Mouse (Mus musculus) splenic B cell, adult 2 months (primary cell): Measurements from ENCODE around the gene Immp1l.

Experiments used
- DNase-seq: peaks from one replicate; pipeline ENCODE4 v3.0.0-alpha.2; 2011; ENCODE audit warnings: low read depth, low spot score
- H3K27me3 ChIP-seq: 2 replicates; pipeline ENCODE4 v1.6.1; 2012; ENCODE audit warnings: mild to moderate bottlenecking, low read length, moderate library complexity, mixed read lengths; ENCODE audit not compliant: control insufficient read depth, poor library complexity, insufficient read depth, severe bottlenecking
- H3K36me3 ChIP-seq: 2 replicates; pipeline ENCODE4 v1.6.1; 2012; ENCODE audit warnings: mild to moderate bottlenecking, low read length, moderate library complexity, mixed read lengths; ENCODE audit not compliant: control insufficient read depth, poor library complexity, insufficient read depth, severe bottlenecking

Immp1l gene

DNA sequence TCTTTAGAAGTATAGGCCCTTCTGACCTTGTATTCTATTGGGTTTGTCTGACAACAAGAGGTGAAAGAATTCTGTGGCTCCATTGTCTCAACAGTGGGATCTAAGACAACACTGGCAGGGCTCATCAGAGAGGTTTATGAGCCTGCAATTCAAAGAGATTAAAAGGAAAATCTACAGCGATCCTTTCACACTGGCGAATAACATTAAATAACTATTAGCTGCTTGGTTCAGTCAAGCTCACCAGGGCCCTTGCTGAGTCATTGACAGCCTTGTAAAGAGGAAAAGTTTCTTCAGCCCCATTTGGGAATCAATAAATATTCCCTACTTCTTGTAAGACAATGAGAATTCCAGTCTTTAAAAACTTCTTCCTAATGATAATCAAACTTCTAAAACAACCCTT lies 69.5 kb downstream of the Immp1l start:
- H3K36me3 ChIP-seq = 0 out of 2 replicates have a peak, but pooled peaks cover 4% of the 10 kb centered on the region
- H3K27me3 ChIP-seq = no peaks in the 10 kb centered on the region
- no peak for DNase-seq

DNA sequence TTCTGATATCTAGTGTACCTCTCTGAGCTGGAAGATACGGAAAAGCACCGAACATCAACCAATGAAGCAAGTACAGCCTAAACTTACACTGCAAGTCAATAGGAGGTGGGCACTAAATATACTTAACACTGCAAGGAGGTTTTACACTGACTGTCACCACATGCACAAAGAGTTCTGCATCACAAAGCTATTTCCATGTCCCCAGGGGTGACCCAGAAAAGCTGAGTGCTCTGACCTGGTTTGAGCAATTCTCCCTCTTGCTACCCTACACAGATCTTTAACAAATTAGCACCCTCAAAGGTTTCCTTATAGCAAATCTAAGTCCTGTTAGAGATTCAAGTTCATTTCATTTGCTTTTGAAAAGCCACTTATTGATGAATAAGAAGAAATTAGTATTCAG lies 73.6 kb downstream of the Immp1l start:
- Histone ChIP-seq H3K27me3 (no peaks in the 10 kb centered on the region), H3K36me3 (no peaks in the 10 kb centered on the region)
- DNase-seq = no peak

DNA sequence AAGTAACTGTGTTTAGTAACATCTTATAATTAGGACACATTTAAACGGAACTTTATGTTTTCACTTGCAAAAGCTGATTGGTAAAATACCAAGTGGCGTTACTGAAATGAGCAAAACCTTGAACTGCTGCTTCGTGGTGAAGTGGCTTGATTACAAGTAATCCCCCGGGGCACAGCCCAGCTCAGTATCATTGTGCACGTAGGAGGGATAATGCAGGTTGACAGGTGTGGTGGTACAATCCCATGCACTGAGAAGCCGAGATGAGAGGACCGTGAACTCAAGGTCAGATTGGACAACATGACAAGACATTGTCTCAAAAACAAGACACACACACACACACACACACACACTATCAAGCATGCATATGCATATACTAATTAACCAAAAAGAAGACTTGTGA lies 80.8 kb downstream of the Immp1l start:
- no peaks in the 10 kb centered on the region for H3K36me3 ChIP-seq
- DNase-seq = no peak
- no peaks in the 10 kb centered on the region for H3K27me3 ChIP-seq

DNA sequence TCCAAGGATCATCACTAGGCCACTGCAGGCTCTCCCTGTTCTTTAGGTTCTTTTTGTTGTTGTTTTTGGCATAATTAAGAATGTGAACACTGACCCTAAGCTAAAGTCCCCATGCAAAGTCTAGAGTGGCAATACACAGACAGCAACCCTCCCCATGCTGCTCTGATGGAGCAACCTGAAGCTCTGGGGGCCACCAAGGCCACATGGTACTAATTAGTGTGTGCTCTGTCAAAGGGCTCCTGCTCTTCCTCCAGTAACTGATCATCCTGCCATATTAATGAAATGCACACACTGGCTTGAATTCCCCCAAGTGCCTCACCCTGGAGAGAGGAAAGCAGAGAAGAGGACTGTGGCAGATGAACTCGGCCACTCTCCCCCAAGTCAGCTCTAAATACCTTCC lies 82.7 kb downstream of the Immp1l start:
- H3K36me3 ChIP-seq = no peaks in the 10 kb centered on the region
- H3K27me3 ChIP-seq = no peaks in the 10 kb centered on the region
- DNase-seq = no peak

DNA sequence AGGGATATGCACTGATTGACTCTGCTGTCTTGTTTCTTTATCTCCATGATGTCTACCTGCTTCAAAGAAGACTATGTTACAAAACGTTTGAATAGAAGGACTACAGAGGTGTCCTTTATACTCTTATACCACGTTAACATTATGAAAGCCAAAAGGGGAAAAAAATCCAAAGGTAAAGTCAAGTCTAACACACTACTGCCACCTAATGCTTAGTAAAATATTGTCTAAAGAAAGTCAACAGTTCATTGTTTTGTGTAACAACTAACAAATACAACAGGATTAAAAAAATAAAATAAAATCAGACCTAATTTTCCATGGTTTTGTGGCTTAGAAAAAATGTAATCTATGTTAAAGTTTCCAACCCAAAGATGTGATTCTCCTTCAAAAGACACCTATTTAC lies 83.6 kb downstream of the Immp1l start:
- DNase-seq = no peak

DNA sequence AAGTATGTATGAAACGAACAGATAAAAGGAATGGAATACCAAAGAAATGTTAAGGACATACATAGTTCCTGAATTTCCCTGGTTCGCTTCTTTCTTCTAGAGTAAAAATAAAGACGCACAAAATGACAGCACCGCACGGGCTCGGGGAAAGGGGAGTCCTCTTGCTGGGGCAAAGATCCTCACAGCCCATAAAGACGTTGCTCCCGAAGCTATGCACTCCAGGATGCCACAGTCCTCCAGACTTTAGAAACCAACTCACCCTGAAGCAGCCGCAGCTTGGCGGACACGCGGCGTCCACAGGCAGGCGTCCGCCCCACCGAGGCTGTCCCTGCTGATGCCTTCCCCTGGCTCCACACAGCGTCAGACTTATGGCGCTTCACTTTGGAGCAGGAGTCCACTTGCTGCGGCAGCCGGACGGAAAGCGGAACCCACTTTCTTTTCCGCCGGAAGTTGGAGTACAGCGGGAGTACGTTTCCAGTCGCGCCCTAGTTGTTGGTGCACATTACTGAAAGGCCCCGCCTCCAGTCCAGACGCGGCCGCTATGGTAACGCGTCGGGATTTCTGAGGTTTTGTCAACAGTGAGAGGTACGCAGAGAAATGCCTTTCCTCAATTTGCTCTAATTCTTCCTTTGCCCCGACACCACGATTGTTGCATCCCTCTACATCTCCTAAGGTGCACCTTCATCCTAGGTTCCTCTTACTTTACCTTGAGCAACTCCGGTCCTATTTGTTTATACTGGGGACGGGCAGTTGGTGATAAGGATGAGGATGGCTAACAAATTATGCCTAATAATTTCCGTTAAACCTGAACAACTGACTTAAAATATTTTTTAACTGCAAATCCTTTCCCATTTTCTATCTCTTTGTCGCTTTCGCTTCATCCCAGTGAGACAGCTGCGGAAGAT lies 98.6 kb downstream of the Immp1l start, which contains the start of gene Dnajc24:
Gene Dnajc24, minus strand, starts transcription at position 715 of the 905 bp plus-strand sequence.
- peaks cover 3% of the 10 kb centered on the region; the same call in 1 of the 2 replicates for H3K36me3 ChIP-seq
- no peaks in the 10 kb centered on the region; the same call in 1 of the 2 replicates for H3K27me3 ChIP-seq
- peak; percentile 87 for DNase-seq

More for the DNA sequence above, 83.6 kb downstream of the Immp1l start:
- H3K36me3 ChIP-seq = no peaks in the 10 kb centered on the region
- no peaks in the 10 kb centered on the region for H3K27me3 ChIP-seq

DNA sequence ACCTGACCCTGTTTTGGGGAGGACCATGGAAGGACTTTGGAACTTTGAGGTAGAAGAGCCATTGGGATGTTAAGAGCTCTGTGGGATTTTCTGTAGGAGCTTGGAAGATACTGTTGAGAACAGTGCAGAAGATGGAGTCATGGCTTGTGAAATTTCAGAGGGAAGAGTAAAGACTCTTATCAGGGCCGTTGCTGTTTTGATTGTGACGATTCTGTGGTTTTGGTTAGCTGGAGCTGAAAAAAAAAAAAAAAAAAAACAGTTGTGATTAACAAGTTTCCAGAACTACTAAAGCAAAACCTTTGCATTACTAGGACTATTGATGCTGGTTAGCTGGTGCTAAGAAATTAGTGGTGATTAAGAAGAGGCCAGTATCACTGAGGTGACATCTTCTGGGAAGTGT lies 104.0 kb downstream of the Immp1l start:
- no peak for DNase-seq
- no peaks in the 10 kb centered on the region; the same call in 1 of the 2 replicates for H3K27me3 ChIP-seq
- no peaks in the 10 kb centered on the region for H3K36me3 ChIP-seq
